Comparison of ENCODE assay signal across 8 mouse cellular contexts in genomic region chr9:56635498-56636121, GRCm38 (mm10).
DNase-seq lines count a peak whose midpoint lies in the region; ATAC-seq and TF ChIP-seq lines count a peak whose summit lies in the region.

No protein-coding gene starts in this region.

- peak overlapping the region; percentile 86 for H3K27ac ChIP-seq in cerebellum, adult 2 months (ENCODE audit: insufficient read depth, low read length)
- peak overlapping the region; percentile 95 for H3K27ac ChIP-seq in hindbrain, embryonic 15.5 days (replicated peaks)
- H3K27ac ChIP-seq in midbrain, embryonic 14.5 days (replicated peaks; ENCODE audit: low read depth, low read length), result peak overlapping the region; percentile 95

- no peak for TF ChIP-seq CTCF in lung, adult 2 months (IDR thresholded peaks at IDR 0.05; ENCODE audit: insufficient read depth, low read length)
- TF ChIP-seq CTCF in cerebellum, adult 2 months (IDR thresholded peaks at IDR 0.05; ENCODE audit: borderline replicate concordance, insufficient read depth, low read depth, low read length), result no peak

- intact Hi-C loops in left cerebral cortex, postnatal 25 days (cut with DNase I), result loop anchor here (1.0 kb wide), 1 partner anchor 163 kb away; no protein-coding TSS in a partner anchor

- TF ChIP-seq POLR2A in lung, adult 2 months (IDR thresholded peaks at IDR 0.05; ENCODE audit: borderline replicate concordance, extremely low read depth, low read depth, low read length), result no peak
- TF ChIP-seq POLR2A in cerebellum, adult 2 months (IDR thresholded peaks at IDR 0.05; ENCODE audit: borderline replicate concordance, insufficient read depth, low read length), result peak; percentile 43; the same call in 1 of the 2 replicates

- ATAC-seq in hindbrain, embryonic 15.5 days (ENCODE audit: low FRiP score, low read depth), result peak; percentile 76
- peak; percentile 82 for ATAC-seq in midbrain, embryonic 14.5 days (ENCODE audit: low FRiP score, low TSS enrichment)

- H3K36me3 ChIP-seq in hindbrain, embryonic 15.5 days, result no peaks in the 10 kb centered on the region
- H3K36me3 ChIP-seq in midbrain, embryonic 14.5 days (ENCODE audit: control insufficient read depth, insufficient read depth, low read length), result no peaks in the 10 kb centered on the region

- H3K4me2 ChIP-seq in hindbrain, embryonic 15.5 days, result peak overlapping the region; percentile 89
- H3K4me2 ChIP-seq in midbrain, embryonic 14.5 days (ENCODE audit: low read length), result peak overlapping the region; percentile 80

- peak; percentile 16 for DNase-seq in lung, adult 2 months
- no peak for DNase-seq in lung, postnatal 36 days
- peak in 1 of 2 experiments; percentile 84 for DNase-seq in cerebellum, adult 2 months
- DNase-seq in forelimb bud, embryonic 11.5 days (ENCODE audit: low read depth, low spot score), result peak; percentile 37
- peak; percentile 78 to 80 for DNase-seq in left cerebral cortex, postnatal 25 days (ENCODE audit: low spot score in 2 of 2)
- peak; percentile 92 for DNase-seq in midbrain, embryonic 14.5 days
- peak; percentile 46 for DNase-seq in yolk sac, embryonic 10.5 days (ENCODE audit: low spot score)

- H3K9ac ChIP-seq in hindbrain, embryonic 15.5 days, result peak overlapping the region; percentile 96
- H3K9ac ChIP-seq in midbrain, embryonic 14.5 days (replicated peaks; ENCODE audit: low read length), result peak overlapping the region; percentile 97

- peak overlapping the region; percentile 44 for H3K4me3 ChIP-seq in lung, adult 2 months (replicated peaks; ENCODE audit: extremely low read depth, low read depth, low read length)
- peak overlapping the region; percentile 53 for H3K4me3 ChIP-seq in cerebellum, adult 2 months (replicated peaks; ENCODE audit: insufficient read depth, low read depth, low read length)
- peak overlapping the region; percentile 93 for H3K4me3 ChIP-seq in hindbrain, embryonic 15.5 days
- H3K4me3 ChIP-seq in midbrain, embryonic 14.5 days (replicated peaks; ENCODE audit: low read depth, low read length), result peak overlapping the region; percentile 91

- H3K27me3 ChIP-seq in cerebellum, adult 2 months (ENCODE audit: control insufficient read depth, insufficient read depth, low read length), result no peaks in the 10 kb centered on the region
- peaks cover 19% of the 10 kb centered on the region; the same call in 1 of the 2 replicates for H3K27me3 ChIP-seq in hindbrain, embryonic 15.5 days
- H3K27me3 ChIP-seq in midbrain, embryonic 14.5 days (ENCODE audit: control insufficient read depth, insufficient read depth, low read length), result peaks cover 13% of the 10 kb centered on the region

- WGBS in lung, adult 2 months, result under 1% methylated on average over 61 of the region's 68 CpGs
- 1% methylated on average over 38 of the region's 68 CpGs for WGBS in cerebellum, adult 2 months
- under 1% methylated on average over 43 of the region's 68 CpGs for WGBS in hindbrain, embryonic 15.5 days
- WGBS in midbrain, embryonic 14.5 days, result under 1% methylated on average over 66 of the region's 68 CpGs

- no peaks in the 10 kb centered on the region for H3K9me3 ChIP-seq in hindbrain, embryonic 15.5 days
- H3K9me3 ChIP-seq in midbrain, embryonic 14.5 days (ENCODE audit: control insufficient read depth, low read length), result no peaks in the 10 kb centered on the region

- H3K4me1 ChIP-seq in lung, adult 2 months (ENCODE audit: control insufficient read depth, insufficient read depth, low read length), result 0 out of 2 replicates have a peak, but pooled peaks cover 4% of the 10 kb centered on the region
- peaks cover 8% of the 10 kb centered on the region for H3K4me1 ChIP-seq in cerebellum, adult 2 months (ENCODE audit: control insufficient read depth, insufficient read depth, low read length)
- peaks cover 60% of the 10 kb centered on the region for H3K4me1 ChIP-seq in hindbrain, embryonic 15.5 days (replicated peaks)
- H3K4me1 ChIP-seq in midbrain, embryonic 14.5 days (ENCODE audit: control insufficient read depth, insufficient read depth, low read length), result peaks cover 20% of the 10 kb centered on the region; the same call in 1 of the 2 replicates
